Mouse (Mus musculus) megakaryocyte, embryonic 14.5 days (primary cell): ENCODE data around the gene Clec16a.

Experiments
- FLI1 ChIP-seq: IDR thresholded peaks from 2 replicates; pipeline ENCODE4 v1.6.1; 2012; ENCODE audit warnings: low read length, inconsistent platforms, mixed read lengths
- GATA1 ChIP-seq: IDR thresholded peaks from 3 replicates; pipeline ENCODE4 v1.6.1; 2012; ENCODE audit warnings: mixed read lengths, low read length, inconsistent platforms, borderline replicate concordance

DNA sequence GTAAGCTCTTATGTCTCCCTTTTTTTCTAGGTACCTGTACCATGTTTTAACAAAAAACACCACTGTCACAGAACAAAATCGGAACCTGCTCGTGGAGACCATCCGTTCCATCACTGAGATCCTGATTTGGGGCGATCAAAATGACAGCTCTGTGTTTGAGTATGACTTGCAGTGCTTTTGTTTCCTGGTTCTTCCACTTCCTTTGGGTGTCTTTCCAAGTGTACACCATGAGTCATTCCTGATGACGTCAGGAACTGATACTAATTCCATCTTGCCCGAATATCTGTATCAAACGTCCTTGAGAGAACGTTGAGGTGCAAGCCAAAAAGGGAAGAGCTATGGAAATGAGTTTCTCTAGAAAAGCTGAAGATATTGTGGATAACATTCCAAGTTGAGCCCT, 14.9 kb downstream of the Clec16a start:
- TF ChIP-seq GATA1 (no peak), FLI1 (no peak)
